8 mouse cellular contexts compared by ENCODE assay signal in the genomic region with DNA sequence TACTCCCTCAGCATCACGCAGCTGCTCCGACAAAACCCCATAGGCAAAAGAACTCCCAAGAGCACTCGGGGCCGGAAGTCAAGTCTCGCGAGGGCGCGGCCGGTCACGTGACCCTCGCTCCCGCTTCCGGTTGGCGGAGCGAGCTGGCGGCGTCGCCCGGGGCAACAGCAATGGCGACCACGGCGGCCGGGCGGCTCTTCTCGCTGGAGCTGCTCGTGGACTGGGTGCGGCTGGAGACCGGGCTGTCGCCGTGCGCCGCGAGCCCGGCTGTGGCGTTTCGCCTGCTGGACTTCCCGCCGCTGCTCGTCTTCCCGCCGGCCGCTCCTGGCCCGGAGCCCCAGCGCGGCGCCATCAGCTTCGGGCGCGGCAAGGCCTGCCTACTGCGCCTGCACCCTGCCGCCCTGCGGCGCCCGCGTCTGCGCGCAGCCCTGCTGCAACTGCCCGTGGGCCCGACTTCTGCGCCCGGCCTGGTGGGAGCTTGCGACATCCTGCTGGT. TPM values are rescaled to one million over a fixed set of nuclear protein-coding genes. Genes with fewer than 3 reads are reported as not detected.
DNase-seq lines count a peak whose midpoint lies in the region; ATAC-seq and TF ChIP-seq lines count a peak whose summit lies in the region.

Gene Map10 (plus strand): TSS at position 119 of the 496 bp plus-strand sequence.

- H3K4me1 ChIP-seq in intestine, postnatal 0 days (replicated peaks; ENCODE audit: control insufficient read depth, insufficient read depth, low read length): 0 out of 2 replicates have a peak, but pooled peaks cover 4% of the 10 kb centered on the region

- no peaks in the 10 kb centered on the region for H3K36me3 ChIP-seq in intestine, postnatal 0 days (ENCODE audit: control insufficient read depth, insufficient read depth)

- peak within 1 kb of the TSS; percentile 62 for H3K27ac ChIP-seq in intestine, postnatal 0 days (ENCODE audit: low read depth, low read length)

- peak; percentile 90 for DNase-seq in adrenal gland, postnatal 10 days
- peak; percentile 80 for DNase-seq in embryo, embryonic 11.5 days (ENCODE audit: low read depth, low spot score)
- peak; percentile 98 for DNase-seq in heart, adult 11 months
- DNase-seq in left cerebral cortex, postnatal 25 days (ENCODE audit: low spot score in 2 of 2): peak; percentile 90 to 93
- peak; percentile 90 for DNase-seq in mesoderm, embryonic 11.5 days (ENCODE audit: low read depth, low spot score)
- peak; percentile 91 for DNase-seq in right cerebral cortex, postnatal 25 days
- peak; percentile 77 for DNase-seq in urinary bladder, postnatal 25 days (ENCODE audit: low spot score)

- peak within 1 kb of the TSS; percentile 51 for H3K4me3 ChIP-seq in intestine, postnatal 0 days (ENCODE audit: low read depth, low read length)

- WGBS in intestine, postnatal 0 days: 2% methylated on average over 58 of the region's 62 CpGs

- H3K4me2 ChIP-seq in intestine, postnatal 0 days (replicated peaks; ENCODE audit: low read depth): peak within 1 kb of the TSS; percentile 79

- peak; percentile 86 for ATAC-seq in intestine, postnatal 0 days

- H3K9me3 ChIP-seq in intestine, postnatal 0 days (ENCODE audit: control insufficient read depth): peaks cover 12% of the 10 kb centered on the region; the same call in 1 of the 2 replicates

- H3K9ac ChIP-seq in intestine, postnatal 0 days (ENCODE audit: low read depth, low read length): peak within 1 kb of the TSS; percentile 54

- peak; percentile 38; the same call in 1 of the 2 replicates for TF ChIP-seq CTCF in intestine, postnatal 0 days (IDR thresholded peaks at IDR 0.05; ENCODE audit: low read depth)

- intact Hi-C loops in left cerebral cortex, postnatal 25 days (cut with DNase I): loop anchor here (5.0 kb wide), 1 partner anchor 97 kb away; no protein-coding TSS in a partner anchor

- H3K27me3 ChIP-seq in intestine, postnatal 0 days (replicated peaks; ENCODE audit: control insufficient read depth, insufficient read depth, low read length): no peaks in the 10 kb centered on the region

RNA-seq across cellular contexts. Expression of gene Map10, which starts in this region (rescaled TPM):
- total RNA-seq in adrenal gland, postnatal 10 days (2021): 1 to 10 TPM; 3.4 to 3.5 TPM
- polyA plus RNA-seq in intestine, postnatal 0 days (2015; fragmentation: Nextera tagmentation; extraction: Ambion mirVana): 2.4 and 3.0 TPM in 2 replicates
- total RNA-seq in left cerebral cortex, postnatal 25 days (2021): 1 to 10 TPM; 4.7 to 5.5 TPM

Comparison
In these comparisons a context has a peak if more than half of its experiments do, and no peak if none do; other contexts are left out.
1. Peak in every context shown above with its lines: DNase-seq, ATAC-seq, H3K4me3 ChIP-seq and H3K27ac ChIP-seq.